ENCODE assay signal across 30 mouse cellular contexts in the genomic region with DNA sequence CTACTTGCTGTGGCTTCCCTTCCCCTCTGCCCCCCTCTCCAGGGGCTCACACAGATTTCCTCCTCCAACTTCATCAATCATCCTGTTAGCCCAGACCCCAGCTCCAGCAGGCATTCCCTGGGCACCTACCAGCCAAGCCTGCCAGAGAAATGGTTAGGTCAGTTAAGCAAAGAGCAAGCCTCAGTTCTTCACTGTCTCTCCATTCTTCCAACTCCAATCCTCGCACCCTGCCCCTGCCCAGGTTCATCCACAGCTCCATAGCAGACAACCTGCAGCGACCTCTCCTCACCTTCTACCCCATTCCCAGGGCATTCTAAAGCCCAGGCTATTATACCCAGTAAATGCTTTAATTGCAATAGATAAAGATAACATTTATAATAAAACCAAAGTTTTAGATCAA.
"Had no signal": no experiment of that assay in that cellular context is flagged by ENCODE, and none has a peak within 500 bp of the region (broad histone marks: within the 10 kb centered on the region; RNA-seq: fewer than 3 reads in every experiment).

No protein-coding gene starts in this region.

- H3K4me3 ChIP-seq: limb, embryonic 12.5 days; limb, embryonic 13.5 days; limb, embryonic 15.5 days; liver, embryonic 12.5 days; liver, embryonic 13.5 days; liver, embryonic 15.5 days; lung, embryonic 15.5 days; megakaryocyte, embryonic 14.5 days; midbrain, embryonic 12.5 days; midbrain, embryonic 13.5 days; midbrain, embryonic 15.5 days; myocyte; neural tube, embryonic 12.5 days; neural tube, embryonic 13.5 days had no signal

- H3K9ac ChIP-seq: limb, embryonic 12.5 days; limb, embryonic 13.5 days; limb, embryonic 15.5 days; liver, embryonic 12.5 days; liver, embryonic 13.5 days; liver, embryonic 14.5 days; liver, embryonic 15.5 days; liver, postnatal 0 days; lung, embryonic 14.5 days; lung, embryonic 15.5 days; midbrain, embryonic 12.5 days; midbrain, embryonic 13.5 days; midbrain, embryonic 15.5 days; neural tube, embryonic 12.5 days; neural tube, embryonic 13.5 days had no signal

- ATAC-seq: liver, embryonic 12.5 days; liver, postnatal 0 days; lung, postnatal 0 days; midbrain, embryonic 13.5 days; midbrain, embryonic 15.5 days; midbrain, embryonic 16.5 days had no signal

- H3K36me3 ChIP-seq: limb, embryonic 12.5 days; limb, embryonic 13.5 days; limb, embryonic 15.5 days; liver, embryonic 12.5 days; liver, embryonic 13.5 days; liver, embryonic 15.5 days; lung, embryonic 15.5 days; midbrain, embryonic 12.5 days; midbrain, embryonic 13.5 days; midbrain, embryonic 15.5 days; neural tube, embryonic 12.5 days; neural tube, embryonic 13.5 days had no signal

- H3K4me1 ChIP-seq: limb, embryonic 12.5 days; limb, embryonic 15.5 days; liver, embryonic 12.5 days; liver, embryonic 13.5 days; liver, embryonic 15.5 days; lung, embryonic 15.5 days; megakaryocyte, embryonic 14.5 days; neural tube, embryonic 12.5 days had no signal

- H3K9me3 ChIP-seq: limb, embryonic 15.5 days; liver, embryonic 12.5 days; liver, embryonic 13.5 days; liver, embryonic 15.5 days; lung, embryonic 15.5 days; midbrain, embryonic 12.5 days; midbrain, embryonic 13.5 days; midbrain, embryonic 15.5 days; neural tube, embryonic 12.5 days; neural tube, embryonic 13.5 days had no signal

- H3K27ac ChIP-seq: limb, embryonic 12.5 days; limb, embryonic 13.5 days; limb, embryonic 15.5 days; liver, embryonic 12.5 days; liver, embryonic 13.5 days; liver, embryonic 14.5 days; liver, embryonic 15.5 days; lung, embryonic 15.5 days; macrophage; midbrain, embryonic 12.5 days; midbrain, embryonic 13.5 days; midbrain, embryonic 15.5 days; neural tube, embryonic 12.5 days; neural tube, embryonic 13.5 days had no signal

- H3K4me2 ChIP-seq: limb, embryonic 12.5 days; limb, embryonic 13.5 days; limb, embryonic 15.5 days; liver, embryonic 11.5 days; liver, embryonic 12.5 days; liver, embryonic 13.5 days; liver, embryonic 15.5 days; lung, embryonic 14.5 days; lung, embryonic 15.5 days; midbrain, embryonic 11.5 days; midbrain, embryonic 12.5 days; midbrain, embryonic 13.5 days; midbrain, embryonic 15.5 days; neural tube, embryonic 12.5 days; neural tube, embryonic 13.5 days had no signal

- DNase-seq: left cerebral cortex, postnatal 4 days; liver; liver, embryonic 13.5 days; liver, postnatal 0 days; lung, adult 18-20 months; lung, adult 2 months; lung, embryonic 14.5 days; lung, postnatal 10 days; lung, postnatal 14 days; lung, postnatal 36 days; lung, postnatal 4 days had no signal

- H3K27me3 ChIP-seq: limb, embryonic 12.5 days; limb, embryonic 13.5 days; limb, embryonic 15.5 days; liver, embryonic 12.5 days; liver, embryonic 13.5 days; liver, embryonic 15.5 days; lung, embryonic 15.5 days; megakaryocyte, embryonic 14.5 days; midbrain, embryonic 13.5 days; neural tube, embryonic 12.5 days; neural tube, embryonic 13.5 days had no signal
